ENCODE assay signal across 13 mouse cellular contexts in genomic region chr9:25549130-25550060, GRCm38 (mm10).
DNase-seq lines count a peak whose midpoint lies in the region; ATAC-seq and TF ChIP-seq lines count a peak whose summit lies in the region.
"Had no signal": no experiment of that assay in that cellular context is flagged by ENCODE, and none has a peak within 500 bp of the region (broad histone marks: within the 10 kb centered on the region; RNA-seq: fewer than 3 reads in every experiment).

No protein-coding gene starts in this region.

- DNase-seq in adrenal gland, postnatal 10 days, result peak; percentile 55
- no peak for DNase-seq in adrenal gland, adult 8-10 months
- DNase-seq in kidney, adult 2 months, result peak; percentile 29
- DNase-seq in right cerebral cortex, postnatal 4 days, result peak; percentile 12
- no peak for DNase-seq in right cerebral cortex, postnatal 36 days (ENCODE audit: low spot score in 2 of 2)
- no peak for DNase-seq in layer of hippocampus, postnatal 10 days (ENCODE audit: low spot score in 2 of 2)
- DNase-seq: heart, postnatal 4 days; retina, postnatal 1 day had no signal

- H3K27me3 ChIP-seq in kidney, adult 2 months (replicated peaks; ENCODE audit: control insufficient read depth, insufficient read depth, low read length), result no peaks in the 10 kb centered on the region
- no peaks in the 10 kb centered on the region for H3K27me3 ChIP-seq in kidney, embryonic 14.5 days (ENCODE audit: control insufficient read depth, insufficient read depth, low read length)
- H3K27me3 ChIP-seq in small intestine, adult 2 months (ENCODE audit: control insufficient read depth, insufficient read depth, low read length), result no peaks in the 10 kb centered on the region
- H3K27me3 ChIP-seq: limb, embryonic 13.5 days; midbrain, embryonic 13.5 days had no signal

- ATAC-seq in kidney, embryonic 14.5 days (ENCODE audit: low FRiP score, low TSS enrichment), result no peak
- ATAC-seq: midbrain, embryonic 13.5 days had no signal

- no peak overlapping the region for H3K9ac ChIP-seq in kidney, embryonic 14.5 days (ENCODE audit: low read depth, low read length)
- H3K9ac ChIP-seq: limb, embryonic 13.5 days; midbrain, embryonic 13.5 days had no signal

- no peak overlapping the region for H3K27ac ChIP-seq in kidney, adult 2 months (ENCODE audit: insufficient read depth, low read depth, low read length)
- H3K27ac ChIP-seq in kidney, embryonic 14.5 days (ENCODE audit: low read depth, low read length), result no peak overlapping the region
- peak overlapping the region; percentile 88 for H3K27ac ChIP-seq in small intestine, adult 2 months (ENCODE audit: insufficient read depth, low read depth, low read length)
- H3K27ac ChIP-seq: limb, embryonic 13.5 days; midbrain, embryonic 13.5 days had no signal

- no peaks in the 10 kb centered on the region for H3K4me1 ChIP-seq in kidney, adult 2 months (ENCODE audit: control insufficient read depth, insufficient read depth, low read length)
- H3K4me1 ChIP-seq in kidney, embryonic 14.5 days (ENCODE audit: control insufficient read depth, insufficient read depth, low read length), result no peaks in the 10 kb centered on the region
- peaks cover 28% of the 10 kb centered on the region; the same call in 1 of the 2 replicates for H3K4me1 ChIP-seq in small intestine, adult 2 months (ENCODE audit: control insufficient read depth, insufficient read depth, insufficient read length, low read length)
- H3K4me1 ChIP-seq: midbrain, embryonic 13.5 days had no signal

- no peak overlapping the region for H3K4me3 ChIP-seq in kidney, adult 2 months (ENCODE audit: insufficient read depth, low read depth, low read length)
- no peak overlapping the region for H3K4me3 ChIP-seq in kidney, embryonic 14.5 days (ENCODE audit: low read length)
- H3K4me3 ChIP-seq in small intestine, adult 2 months (ENCODE audit: low read depth, low read length), result no peak overlapping the region
- H3K4me3 ChIP-seq: erythroblast, embryonic 14.5 days; limb, embryonic 13.5 days; midbrain, embryonic 13.5 days had no signal

- TF ChIP-seq POLR2A in kidney, adult 2 months (IDR thresholded peaks at IDR 0.05; ENCODE audit: low read depth, low read length), result no peak
- no peak for TF ChIP-seq POLR2A in small intestine, adult 2 months (IDR thresholded peaks at IDR 0.05; ENCODE audit: low read depth, low read length)

- no peak overlapping the region for H3K4me2 ChIP-seq in kidney, embryonic 14.5 days (replicated peaks; ENCODE audit: low read depth, low read length)
- H3K4me2 ChIP-seq: limb, embryonic 13.5 days; midbrain, embryonic 13.5 days had no signal

- WGBS in kidney, adult 2 months, result 79% methylated on average over 8 of the region's 8 CpGs
- 86% methylated on average over 8 of the region's 8 CpGs for WGBS in kidney, embryonic 14.5 days
- WGBS in small intestine, adult 2 months, result 33% methylated on average over 8 of the region's 8 CpGs

- H3K36me3 ChIP-seq in kidney, adult 2 months (ENCODE audit: control insufficient read depth, insufficient read depth, low read length), result no peaks in the 10 kb centered on the region
- H3K36me3 ChIP-seq in kidney, embryonic 14.5 days (ENCODE audit: control insufficient read depth, insufficient read depth, low read length), result no peaks in the 10 kb centered on the region
- no peaks in the 10 kb centered on the region for H3K36me3 ChIP-seq in small intestine, adult 2 months (ENCODE audit: control insufficient read depth, insufficient read depth, low read length)
- H3K36me3 ChIP-seq: limb, embryonic 13.5 days; midbrain, embryonic 13.5 days had no signal

- H3K9me3 ChIP-seq in kidney, embryonic 14.5 days (ENCODE audit: control insufficient read depth, low read length), result no peaks in the 10 kb centered on the region
- H3K9me3 ChIP-seq: limb, embryonic 13.5 days; midbrain, embryonic 13.5 days had no signal

- TF ChIP-seq CTCF in kidney, adult 2 months (conservative IDR thresholded peaks at IDR 0.05; ENCODE audit: insufficient read depth, insufficient read length, low read depth, low read length), result no peak
- no peak for TF ChIP-seq CTCF in small intestine, adult 2 months (IDR thresholded peaks at IDR 0.05; ENCODE audit: extremely low read depth, insufficient read length, insufficient replicate concordance, low read depth, low read length)

Comparison
In these comparisons a context has a peak if more than half of its experiments do, and no peak if none do; other contexts are left out.
1. DNase-seq: peak in adrenal gland, postnatal 10 days (single experiment), kidney, adult 2 months (single experiment) and right cerebral cortex, postnatal 4 days (single experiment); none in adrenal gland, adult 8-10 months (single experiment), right cerebral cortex, postnatal 36 days (0 of 2) and layer of hippocampus, postnatal 10 days (0 of 2).